Mouse (Mus musculus) cerebellum, adult 2 months (tissue): ENCODE measurements around the gene Nelfe. TPM values are rescaled to one million over a fixed set of nuclear protein-coding genes. Genes with fewer than 3 reads are reported as not detected.
A peak's percentile ranks its signal among the peaks of the same experiment; 100 is the strongest.

Experiments used
- DNase-seq, 2 experiments: peaks; one replicate each; pipeline ENCODE4 v3.0.0; 2021
- H3K27ac ChIP-seq: fragments of 200-500 bp; 2 replicates; pipeline ENCODE4 v1.5.1; 2012; ENCODE audit warnings: low read length, control low read depth, inconsistent platforms; ENCODE audit not compliant: insufficient read depth
- H3K27me3 ChIP-seq: fragments of 200-500 bp; 2 replicates; pipeline ENCODE4 v1.6.1; 2012; ENCODE audit warnings: inconsistent platforms, mild to moderate bottlenecking, low read length, moderate library complexity; ENCODE audit not compliant: control insufficient read depth, insufficient read depth
- H3K4me1 ChIP-seq: fragments of 200-500 bp; 2 replicates; pipeline ENCODE4 v1.6.1; 2011; ENCODE audit warnings: low read length; ENCODE audit not compliant: control insufficient read depth, insufficient read depth
- H3K4me3 ChIP-seq: fragments of 200-500 bp; replicated peaks from 2 replicates; pipeline ENCODE3; 2011; ENCODE audit warnings: mild to moderate bottlenecking, low read depth, low read length, control low read depth; ENCODE audit not compliant: insufficient read depth
- CTCF ChIP-seq: fragments of 200-500 bp; IDR thresholded peaks from 2 replicates; pipeline ENCODE4 v1.5.1; 2011; ENCODE audit warnings: low read depth, mild to moderate bottlenecking, control low read depth, low read length, moderate library complexity, borderline replicate concordance; ENCODE audit not compliant: insufficient read depth
- POLR2A ChIP-seq: fragments of 200-500 bp; IDR thresholded peaks from 2 replicates; pipeline ENCODE4 v1.6.1; 2011; ENCODE audit warnings: low read length, control low read depth, borderline replicate concordance; ENCODE audit not compliant: insufficient read depth
- WGBS: fragments of 180-500 bp; shearing (Covaris S2); methylation state at CpG from one replicate; pipeline ENCODE4 v1.1.7; 2018; 5-methylcytosine and 5-hydroxymethylcytosine counted together
- polyA plus RNA-seq: library from polyadenylated mRNA; depleted of rRNA; stranded (reverse); fragments of >200 nt; gene quantifications from 2 replicates; pipeline ENCODE4 v1.2.3, GENCODE M21; 2012

Gene Nelfe
- polyA plus RNA-seq, 1 experiment: 47.2 TPM

- DNase-seq: peak in 1 of 2 experiments; percentile 40
- no peak overlapping the region for H3K27ac ChIP-seq
- 12% methylated on average over 3 of the region's 3 CpGs for WGBS
- H3K4me3 ChIP-seq: no peak overlapping the region
- no peaks in the 10 kb centered on the region for H3K4me1 ChIP-seq
- TF ChIP-seq CTCF: peak; percentile 74
- no peak for TF ChIP-seq POLR2A
- H3K27me3 ChIP-seq: no peaks in the 10 kb centered on the region
Measured at GRCm38 (mm10) chr17:34855825-34856224, 5.6 kb downstream of the Nelfe start.

GRCm38 (mm10) chr17:34858670-34859069, 8.5 kb downstream of the Nelfe start:
- H3K4me1 ChIP-seq: no peaks in the 10 kb centered on the region
- H3K27ac ChIP-seq: no peak overlapping the region
- DNase-seq: no peak
- TF ChIP-seq POLR2A (no peak), CTCF (no peak)
- no peaks in the 10 kb centered on the region for H3K27me3 ChIP-seq
- WGBS: 80% methylated on average over 4 of the region's 4 CpGs
- H3K4me3 ChIP-seq: no peak overlapping the region

- 87% methylated on average over 9 of the region's 9 CpGs for WGBS
Measured at GRCm38 (mm10) chr17:34860514-34860913, 10.3 kb downstream of the Nelfe start.

DNA sequence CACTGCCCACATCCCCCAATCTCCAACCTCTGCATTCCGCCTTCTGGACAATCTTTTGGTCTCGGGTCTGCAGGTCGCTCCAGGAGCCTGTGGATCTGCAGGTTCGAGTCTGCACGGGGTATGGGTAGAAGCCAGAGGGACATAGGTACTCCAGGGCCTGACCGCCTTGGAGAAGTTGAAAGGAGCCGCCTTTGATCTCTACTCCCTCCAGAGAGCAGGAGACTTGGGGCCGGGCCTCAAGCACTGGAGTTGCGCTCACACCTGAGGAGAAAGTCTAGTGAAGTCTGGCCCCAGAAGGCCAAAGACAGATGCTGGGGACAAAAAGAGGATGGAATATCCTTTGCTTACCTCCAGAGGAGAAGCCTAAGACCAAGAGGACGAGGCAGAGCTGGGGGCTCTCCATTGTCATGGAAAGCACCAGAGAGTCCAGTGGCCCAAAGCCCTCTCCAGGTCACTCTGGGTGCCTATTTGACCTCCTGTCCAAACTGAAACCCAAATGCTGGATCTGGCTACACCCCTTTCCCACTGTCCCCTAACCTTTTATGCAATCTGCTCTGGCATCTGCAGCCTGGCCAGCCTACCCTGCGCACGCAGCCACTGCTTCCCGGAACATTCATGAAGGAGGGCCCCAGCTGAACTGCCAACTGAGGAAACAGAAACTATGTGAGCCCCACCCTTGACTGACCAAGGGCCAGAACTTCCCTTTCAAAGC, 11.7 kb downstream of the Nelfe start:
- Histone ChIP-seq H3K27me3 (no peaks in the 10 kb centered on the region), H3K27ac (no peak overlapping the region), H3K4me1 (no peaks in the 10 kb centered on the region), H3K4me3 (no peak overlapping the region)
- DNase-seq: no peak
- WGBS: 66% methylated on average over 13 of the region's 13 CpGs
- no peak for TF ChIP-seq POLR2A
- TF ChIP-seq CTCF: no peak

More at GRCm38 (mm10) chr17:34860514-34860913, 10.3 kb downstream of the Nelfe start:
- DNase-seq: no peak
- Histone ChIP-seq H3K4me1 (no peaks in the 10 kb centered on the region), H3K27me3 (no peaks in the 10 kb centered on the region), H3K27ac (no peak overlapping the region), H3K4me3 (no peak overlapping the region)
- TF ChIP-seq CTCF (no peak), POLR2A (no peak)

- H3K4me1 ChIP-seq: no peaks in the 10 kb centered on the region
- WGBS: 59% methylated on average over 8 of the region's 8 CpGs
- H3K27ac ChIP-seq: no peak within 1 kb of the TSS
- no peak for TF ChIP-seq POLR2A
- no peak for TF ChIP-seq CTCF
- no peak within 1 kb of the TSS for H3K4me3 ChIP-seq
- no peak for DNase-seq
- no peaks in the 10 kb centered on the region for H3K27me3 ChIP-seq
Measured at GRCm38 (mm10) chr17:34862416-34863081, 12.4 kb downstream of the Nelfe start, which contains the start of gene Cfb. TSS of gene Cfb (minus strand) at chr17:34862518.

DNA sequence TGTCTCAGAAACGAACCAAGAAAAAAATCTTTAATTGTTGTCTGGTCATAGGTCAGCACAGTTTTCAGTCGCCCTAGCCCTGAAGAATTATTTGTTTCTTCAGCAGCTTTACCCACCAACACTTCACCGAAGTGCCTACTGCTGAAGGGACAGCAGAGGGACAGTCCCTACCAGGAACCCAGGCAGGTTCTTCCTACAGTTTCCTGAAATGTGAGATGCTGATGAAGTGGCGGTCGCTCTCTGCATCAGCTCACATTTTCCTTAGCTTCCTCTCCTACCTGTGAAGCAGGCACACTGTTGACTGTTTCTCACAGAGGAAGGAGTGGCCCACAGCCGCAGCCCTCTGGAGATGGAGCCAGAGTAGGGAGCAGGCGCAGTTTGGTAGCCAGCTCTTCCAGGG, 15.8 kb downstream of the Nelfe start:
- Histone ChIP-seq H3K27me3 (no peaks in the 10 kb centered on the region), H3K4me1 (no peaks in the 10 kb centered on the region), H3K4me3 (no peak overlapping the region), H3K27ac (no peak overlapping the region)
- WGBS: 55% methylated on average over 7 of the region's 7 CpGs
- no peak for DNase-seq
- TF ChIP-seq CTCF (no peak), POLR2A (no peak)

DNA sequence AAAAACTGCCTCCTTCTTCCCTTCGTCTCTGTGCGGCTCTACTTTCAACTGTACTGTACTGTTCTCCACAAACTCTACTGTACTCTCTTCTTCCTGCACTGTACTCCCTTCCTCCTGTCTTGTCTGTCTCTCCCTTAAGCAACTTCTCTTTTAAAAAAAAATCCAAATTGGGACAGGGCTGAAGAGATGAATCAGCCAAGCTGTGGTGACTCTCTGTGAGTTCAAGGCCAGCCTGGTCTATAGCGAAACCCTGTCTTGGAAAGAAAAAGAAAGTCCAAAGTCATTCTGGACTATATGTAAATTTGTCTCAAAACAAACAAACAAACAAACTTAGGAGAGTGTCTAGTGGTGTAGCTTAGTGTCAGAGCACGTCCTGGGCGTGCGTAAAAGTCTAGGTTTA, 24.1 kb downstream of the Nelfe start:
- Histone ChIP-seq H3K27ac (no peak overlapping the region), H3K4me1 (no peaks in the 10 kb centered on the region), H3K27me3 (no peaks in the 10 kb centered on the region), H3K4me3 (no peak overlapping the region)
- TF ChIP-seq CTCF: no peak
- TF ChIP-seq POLR2A: no peak
- 89% methylated on average over 6 of the region's 6 CpGs for WGBS
- no peak for DNase-seq
